Mouse (Mus musculus): ENCODE measurements at regions not wholly inside any gene's neighbourhood (a gene's known extent, or its start where the extent isn't known, plus 50 kb on each side); places are given as distances from the start of the nearest gene placed in this dataset.

- TF ChIP-seq CTCF (IDR thresholded peaks at IDR 0.05 in 2 of 3, conservative IDR thresholded peaks at IDR 0.05 in 1 of 3; ENCODE audit: control insufficient read depth in 1 of 3, insufficient read depth in 1 of 3, low read depth in 2 of 3, low read length in 3 of 3, poor library complexity in 1 of 3, severe bottlenecking in 1 of 3), result no peak
- TF ChIP-seq MAZ (IDR thresholded peaks at IDR 0.05; ENCODE audit: low read depth, low read length), result no peak
- TF ChIP-seq POLR2A (IDR thresholded peaks at IDR 0.05; ENCODE audit: control insufficient read depth in 1 of 2, insufficient read depth in 1 of 2, low read depth in 1 of 2, low read length in 2 of 2, poor library complexity in 1 of 2), result no peak
- TF ChIP-seq USF1 (IDR thresholded peaks at IDR 0.05; ENCODE audit: low read depth, low read length), result no peak
- no peak for TF ChIP-seq HCFC1 (IDR thresholded peaks at IDR 0.05; ENCODE audit: low read depth, low read length)
- no peak for TF ChIP-seq NELFE (IDR thresholded peaks at IDR 0.05; ENCODE audit: low read depth, low read length)
Measured at GRCm38 (mm10) chr15:96834862-96835261, 135.3 kb upstream of the Slc38a2 start.

Data from MEL (cell line).